Mouse (Mus musculus) midbrain, embryonic 10.5 days (tissue): ENCODE measurements around the gene Acad12. TPM values are rescaled to one million over a fixed set of nuclear protein-coding genes. Genes with fewer than 3 reads are reported as not detected.
"Not testable (repeated sequence)": the region's sequence is repeated elsewhere in the genome, so short reads cannot be mapped to it uniquely, and the experiment has no call there.

Source experiments
- DNase-seq: peaks from one replicate; pipeline ENCODE4 v3.0.0-alpha.2; 2017; ENCODE audit warnings: low spot score
- H3K27ac ChIP-seq: fragments of 300-500 bp; sonication (generic); replicated peaks from 2 replicates; pipeline ENCODE4 v1.5.1; 2016; ENCODE audit warnings: mild to moderate bottlenecking
- H3K27me3 ChIP-seq: fragments of 300-500 bp; sonication (generic); 2 replicates; pipeline ENCODE4 v1.6.1; 2016; ENCODE audit warnings: low read depth, mild to moderate bottlenecking; ENCODE audit not compliant: poor library complexity, severe bottlenecking
- H3K36me3 ChIP-seq: fragments of 300-500 bp; sonication (generic); 2 replicates; pipeline ENCODE4 v1.6.1; 2016; ENCODE audit warnings: mild to moderate bottlenecking, moderate library complexity
- H3K4me1 ChIP-seq: fragments of 300-500 bp; sonication (generic); 2 replicates; pipeline ENCODE4 v1.6.1; 2016
- H3K4me3 ChIP-seq: fragments of 300-500 bp; sonication (generic); 2 replicates; pipeline ENCODE4 v1.5.1; 2016; ENCODE audit warnings: mild to moderate bottlenecking, moderate library complexity
- H3K9me3 ChIP-seq: fragments of 300-500 bp; sonication (generic); replicated peaks from 2 replicates; pipeline ENCODE4 v1.6.1; 2016; ENCODE audit warnings: mild to moderate bottlenecking
- WGBS: fragments of 180-500 bp; shearing (Covaris S2); methylation state at CpG from one replicate; pipeline ENCODE4 v1.1.7; 2016; 5-methylcytosine and 5-hydroxymethylcytosine counted together
- polyA plus RNA-seq: library from polyadenylated mRNA; unstranded; fragments of >200 nt; fragmentation: Nextera tagmentation; extraction: Ambion mirVana; gene quantifications from 2 replicates; pipeline ENCODE4 v1.2.1, GENCODE M21; 2016

Acad12 gene
- polyA plus RNA-seq, 1 experiment from 2014 or later, result 2.1 TPM

DNA sequence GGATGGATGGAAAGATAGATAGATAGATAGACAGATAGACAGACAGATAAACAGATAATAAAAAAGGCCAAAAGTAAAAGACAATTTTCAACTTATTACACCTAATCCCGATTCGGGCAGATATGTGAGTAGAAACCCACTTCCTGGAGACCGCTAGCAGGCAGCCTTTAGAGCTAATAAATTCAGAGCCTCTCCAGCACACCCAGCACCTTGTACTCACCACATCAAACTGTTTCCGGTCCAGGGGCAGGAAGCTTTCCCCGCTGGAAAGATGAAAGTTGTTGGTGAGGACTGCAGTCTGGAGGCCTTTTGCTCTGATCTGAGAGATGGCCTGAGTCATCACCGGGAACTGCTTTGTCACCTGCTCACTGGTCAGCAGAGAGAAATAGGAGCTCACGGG is 30.4 kb upstream of the Acad12 start:
- WGBS, result 87% methylated on average over 7 of the region's 7 CpGs
- Histone ChIP-seq H3K36me3 (no peaks in the 10 kb centered on the region), H3K4me3 (no peak overlapping the region), H3K27ac (no peak overlapping the region), H3K9me3 (no peaks in the 10 kb centered on the region), H3K27me3 (no peaks in the 10 kb centered on the region), H3K4me1 (no peaks in the 10 kb centered on the region)
- DNase-seq, result no peak

DNA sequence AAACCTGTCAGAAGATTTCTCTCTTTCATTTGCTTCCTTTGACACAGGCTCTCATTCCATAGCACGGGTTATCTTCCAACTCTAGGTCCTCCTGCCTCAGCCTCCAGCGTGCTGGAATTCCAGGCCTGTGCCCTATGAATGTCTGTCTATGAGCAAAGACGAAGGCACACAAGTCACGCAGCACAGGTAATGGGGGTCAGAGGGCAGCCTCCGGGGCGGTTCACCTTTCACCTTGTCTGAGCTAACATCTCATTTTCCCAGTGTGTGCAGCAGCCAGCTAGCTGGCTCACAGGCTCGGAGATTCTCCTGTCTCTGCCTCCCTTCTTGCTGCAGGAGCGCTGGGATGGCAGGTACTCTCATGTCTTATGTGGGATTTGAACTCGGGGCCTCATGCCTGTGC is 20.9 kb upstream of the Acad12 start:
- no peaks in the 10 kb centered on the region for H3K27me3 ChIP-seq
- DNase-seq, result no peak
- no peak overlapping the region for H3K27ac ChIP-seq
- WGBS, result 91% methylated on average over 9 of the region's 9 CpGs
- no peak overlapping the region for H3K4me3 ChIP-seq
- H3K4me1 ChIP-seq, result no peaks in the 10 kb centered on the region
- no peaks in the 10 kb centered on the region for H3K36me3 ChIP-seq
- no peaks in the 10 kb centered on the region for H3K9me3 ChIP-seq

DNA sequence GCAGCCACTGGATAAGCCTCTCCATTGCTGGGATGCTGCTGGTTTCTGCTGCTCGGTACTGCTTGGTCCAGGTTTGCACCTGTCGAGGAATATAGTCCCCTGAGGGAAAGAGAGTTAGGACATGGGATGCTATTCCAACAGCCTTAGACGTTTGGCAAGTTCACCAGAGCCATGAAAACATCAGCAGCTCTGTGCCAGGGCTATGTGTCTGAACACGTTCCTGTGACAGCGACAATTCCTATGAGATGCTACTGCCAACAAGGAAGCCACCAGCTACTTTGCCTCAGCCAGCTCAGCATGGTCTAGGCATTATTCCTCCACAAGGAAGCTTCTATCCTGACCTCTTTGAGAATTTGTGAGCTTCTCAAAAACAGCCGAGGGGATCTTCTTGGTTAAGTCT is 18.6 kb upstream of the Acad12 start:
- Histone ChIP-seq H3K27ac (no peak overlapping the region), H3K36me3 (no peaks in the 10 kb centered on the region), H3K4me3 (no peak overlapping the region), H3K9me3 (no peaks in the 10 kb centered on the region), H3K27me3 (no peaks in the 10 kb centered on the region), H3K4me1 (peaks cover 8% of the 10 kb centered on the region)
- 84% methylated on average over 6 of the region's 6 CpGs for WGBS
- no peak for DNase-seq

DNA sequence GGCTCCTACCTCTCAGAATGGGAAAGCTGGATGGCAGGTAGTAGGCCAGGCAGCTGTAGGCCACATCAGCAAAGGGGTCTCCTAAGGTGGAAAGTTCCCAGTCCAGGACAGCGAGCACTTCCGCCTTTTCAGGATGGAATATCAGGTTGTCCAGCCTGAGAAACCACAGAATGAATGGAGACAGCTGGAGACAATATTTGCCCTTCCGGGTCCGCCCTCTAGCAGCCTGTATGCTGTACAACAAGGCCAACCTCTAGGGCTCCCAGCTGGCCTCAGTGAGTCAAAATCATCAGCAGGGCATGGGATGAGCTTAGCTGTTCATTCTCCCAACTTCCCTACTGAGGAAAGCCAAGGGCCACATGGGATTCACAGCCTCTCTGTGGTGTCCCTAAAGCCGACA is 15.9 kb upstream of the Acad12 start:
- no peaks in the 10 kb centered on the region for H3K27me3 ChIP-seq
- no peaks in the 10 kb centered on the region for H3K9me3 ChIP-seq
- no peak overlapping the region for H3K4me3 ChIP-seq
- WGBS, result 93% methylated on average over 5 of the region's 5 CpGs
- H3K4me1 ChIP-seq, result peaks cover 11% of the 10 kb centered on the region
- no peak overlapping the region for H3K27ac ChIP-seq
- DNase-seq, result no peak
- no peaks in the 10 kb centered on the region for H3K36me3 ChIP-seq

DNA sequence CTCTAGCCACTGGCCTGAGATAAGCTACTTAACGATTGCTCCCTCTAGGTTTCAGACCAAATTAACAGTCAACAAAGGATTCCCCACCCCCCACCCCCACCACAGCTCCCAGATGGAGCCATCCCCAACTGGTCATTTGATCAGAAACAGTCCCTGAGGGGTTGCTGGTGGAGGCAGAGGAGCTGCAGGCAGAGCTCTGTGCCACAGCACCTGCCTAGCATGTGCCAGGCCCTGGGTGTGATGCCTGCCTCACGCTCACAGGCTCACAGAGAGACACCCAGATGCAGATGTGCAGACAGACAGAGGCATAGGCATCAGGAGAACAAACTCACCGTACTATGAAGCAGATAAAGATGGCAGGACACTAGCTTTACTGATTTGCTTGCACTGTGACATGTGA is 14.1 kb upstream of the Acad12 start:
- 37% methylated on average over 3 of the region's 3 CpGs for WGBS
- Histone ChIP-seq H3K4me3 (no peak overlapping the region), H3K27me3 (no peaks in the 10 kb centered on the region), H3K4me1 (peaks cover 11% of the 10 kb centered on the region), H3K36me3 (no peaks in the 10 kb centered on the region), H3K27ac (peak overlapping the region; percentile 33; the same call in 1 of the 2 replicates), H3K9me3 (no peaks in the 10 kb centered on the region)
- peak; percentile 17 for DNase-seq

DNA sequence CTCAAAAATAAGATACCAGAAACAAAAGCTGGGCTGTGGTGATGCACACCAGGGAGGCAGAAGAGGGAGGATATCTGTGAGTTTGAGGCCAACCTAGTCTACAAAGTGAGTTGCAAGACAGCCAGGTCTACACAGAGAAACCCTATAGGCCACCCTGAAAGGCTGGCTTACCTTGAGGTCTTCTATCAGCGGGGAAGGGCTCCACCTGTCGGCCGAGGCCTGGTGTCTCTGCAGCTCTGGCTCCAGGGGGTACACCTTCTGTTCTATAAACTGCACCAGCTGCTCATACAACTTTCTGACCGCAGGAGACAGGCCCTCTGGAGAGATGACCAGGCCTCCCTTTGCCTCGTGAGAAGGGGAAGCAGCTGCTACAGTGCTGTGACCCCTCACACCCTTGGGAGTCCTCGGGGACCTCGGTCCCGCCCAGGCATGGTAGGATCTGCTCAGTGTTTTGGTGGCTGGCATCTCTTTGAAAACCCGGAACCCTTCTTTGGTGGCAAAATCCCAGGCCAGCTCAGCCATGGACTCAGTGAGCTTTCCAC is 12.4 kb upstream of the Acad12 start:
- H3K27ac ChIP-seq, DNase-seq: not testable (repeated sequence)
- 70% methylated on average over 9 of the region's 9 CpGs for WGBS

DNA sequence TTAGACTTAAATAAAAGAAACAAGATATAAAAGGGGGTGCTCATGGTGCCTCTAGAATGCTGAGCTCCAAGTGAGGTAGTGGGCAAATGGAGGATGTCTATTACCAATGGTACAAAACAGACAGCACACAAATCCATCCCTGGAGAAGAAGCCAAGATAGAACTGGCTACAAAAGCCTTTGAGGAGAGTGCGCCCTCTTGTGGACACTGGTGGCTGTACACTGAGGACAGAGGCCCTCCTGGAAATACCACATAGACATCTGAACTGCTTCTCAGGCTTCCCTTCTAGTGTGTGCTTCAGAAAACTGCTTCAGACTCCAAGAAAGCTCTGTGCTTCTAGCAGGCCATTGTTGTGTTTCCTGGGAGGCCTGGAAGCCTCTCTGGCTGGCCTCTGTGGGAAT is 9.1 kb upstream of the Acad12 start:
- DNase-seq, result peak; percentile 65
- 0% methylated on average over 1 of the region's 1 CpGs for WGBS
- no peak overlapping the region for H3K27ac ChIP-seq
- H3K27me3 ChIP-seq, result no peaks in the 10 kb centered on the region
- no peaks in the 10 kb centered on the region for H3K9me3 ChIP-seq
- H3K4me1 ChIP-seq, result peaks cover 9% of the 10 kb centered on the region
- H3K4me3 ChIP-seq, result no peak overlapping the region
- H3K36me3 ChIP-seq, result no peaks in the 10 kb centered on the region

More for the DNA sequence above, 12.4 kb upstream of the Acad12 start:
- not testable (repeated sequence) for H3K9me3 ChIP-seq, H3K27me3 ChIP-seq, H3K36me3 ChIP-seq, H3K4me3 ChIP-seq
- peaks cover 11% of the 10 kb centered on the region for H3K4me1 ChIP-seq

DNA sequence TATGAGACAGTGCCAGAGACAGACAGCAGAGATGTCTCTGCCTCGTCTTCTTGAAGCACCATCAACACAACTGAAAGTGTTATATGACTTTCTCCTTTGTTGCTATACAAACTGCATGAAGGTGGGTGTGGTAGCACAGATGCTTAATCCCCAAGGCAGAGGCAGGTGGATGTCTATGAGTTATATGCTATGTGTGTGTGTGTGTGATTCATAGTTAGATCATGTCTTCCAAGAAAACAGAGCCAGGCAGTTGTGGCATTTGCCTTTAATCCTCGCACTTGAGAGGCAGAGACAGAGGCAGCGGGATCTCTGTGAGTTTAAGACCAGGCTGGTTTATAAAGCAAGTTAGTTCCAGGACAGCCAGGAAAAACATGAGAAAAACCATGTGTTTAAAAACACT is 4.5 kb upstream of the Acad12 start:
- Histone ChIP-seq H3K4me1 (peaks cover 13% of the 10 kb centered on the region), H3K9me3 (no peaks in the 10 kb centered on the region), H3K4me3 (no peak overlapping the region), H3K27me3 (no peaks in the 10 kb centered on the region), H3K27ac (no peak overlapping the region), H3K36me3 (0 out of 2 replicates have a peak, but pooled peaks cover 5% of the 10 kb centered on the region)
- 91% methylated on average over 3 of the region's 3 CpGs for WGBS
- DNase-seq, result no peak

DNA sequence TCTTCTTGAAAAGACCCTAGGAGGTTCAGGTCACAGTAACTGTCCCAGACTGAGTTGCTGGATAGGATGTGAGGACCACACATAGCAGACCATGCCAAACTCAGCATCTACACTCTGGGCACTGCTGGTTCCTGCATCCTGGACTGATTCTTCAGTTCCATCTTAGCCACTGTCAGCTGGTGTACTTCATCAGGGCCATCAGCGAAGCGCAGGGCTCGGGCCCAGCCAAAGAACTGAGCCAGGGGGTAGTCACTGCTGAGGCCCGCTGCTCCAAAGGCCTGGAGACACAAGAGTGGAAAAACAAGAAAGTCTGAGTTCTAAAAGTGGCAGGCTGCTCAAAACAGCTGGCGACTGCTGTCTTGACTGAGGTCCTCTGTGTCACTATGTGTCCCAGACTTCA is 2.4 kb upstream of the Acad12 start:
- Histone ChIP-seq H3K27ac (no peak overlapping the region), H3K36me3 (0 out of 2 replicates have a peak, but pooled peaks cover 5% of the 10 kb centered on the region), H3K4me3 (no peak overlapping the region), H3K9me3 (no peaks in the 10 kb centered on the region), H3K27me3 (no peaks in the 10 kb centered on the region), H3K4me1 (peaks cover 18% of the 10 kb centered on the region)
- 95% methylated on average over 5 of the region's 5 CpGs for WGBS
- DNase-seq, result no peak

DNA sequence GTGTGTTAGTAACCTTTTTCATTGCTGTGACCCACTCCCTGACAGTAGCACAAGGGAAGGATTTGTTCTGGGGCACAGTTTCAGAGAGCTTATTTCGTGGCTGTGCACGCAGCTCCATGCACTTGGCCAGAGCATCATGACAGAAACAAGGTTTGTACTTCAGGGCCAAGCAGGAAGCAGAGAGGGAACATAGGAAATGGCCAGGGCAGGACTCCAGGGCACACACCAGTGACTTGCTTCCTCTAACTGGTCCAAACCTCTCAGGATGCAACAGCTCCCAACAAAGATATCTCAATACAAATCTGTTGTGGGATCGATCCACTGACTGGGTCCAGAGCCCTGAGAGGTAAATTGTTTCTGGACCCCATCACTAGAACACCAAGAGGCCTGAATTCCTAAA is 3.8 kb downstream of the Acad12 start:
- WGBS, result 87% methylated on average over 3 of the region's 3 CpGs
- not testable (repeated sequence) for H3K9me3 ChIP-seq, H3K27me3 ChIP-seq, H3K4me3 ChIP-seq, H3K36me3 ChIP-seq, DNase-seq, H3K27ac ChIP-seq
- peaks cover 13% of the 10 kb centered on the region for H3K4me1 ChIP-seq

DNA sequence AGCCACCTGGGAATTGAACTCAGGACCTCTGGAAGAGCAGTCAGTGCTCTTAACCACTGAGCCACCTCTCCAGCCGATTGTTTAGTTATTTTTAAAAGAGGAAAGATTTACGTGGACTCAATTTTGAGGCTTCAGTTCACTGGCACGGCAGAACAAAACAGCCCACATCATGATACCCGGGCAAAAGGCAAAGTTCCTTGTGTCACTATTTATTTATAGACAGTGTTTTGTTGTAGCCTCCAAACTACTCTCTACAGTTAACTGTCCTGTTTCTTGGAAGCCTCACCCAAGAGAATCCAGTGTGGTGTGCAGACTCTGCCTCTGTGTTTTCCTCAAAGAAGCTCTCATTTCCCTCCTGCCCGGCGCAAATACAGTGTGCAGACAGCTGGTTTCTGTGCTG is 6.7 kb downstream of the Acad12 start:
- DNase-seq, result no peak
- Histone ChIP-seq H3K4me3 (no peak overlapping the region), H3K9me3 (no peaks in the 10 kb centered on the region), H3K27ac (no peak overlapping the region), H3K36me3 (no peaks in the 10 kb centered on the region), H3K27me3 (no peaks in the 10 kb centered on the region), H3K4me1 (no peaks in the 10 kb centered on the region)
- WGBS, result 85% methylated on average over 6 of the region's 6 CpGs

DNA sequence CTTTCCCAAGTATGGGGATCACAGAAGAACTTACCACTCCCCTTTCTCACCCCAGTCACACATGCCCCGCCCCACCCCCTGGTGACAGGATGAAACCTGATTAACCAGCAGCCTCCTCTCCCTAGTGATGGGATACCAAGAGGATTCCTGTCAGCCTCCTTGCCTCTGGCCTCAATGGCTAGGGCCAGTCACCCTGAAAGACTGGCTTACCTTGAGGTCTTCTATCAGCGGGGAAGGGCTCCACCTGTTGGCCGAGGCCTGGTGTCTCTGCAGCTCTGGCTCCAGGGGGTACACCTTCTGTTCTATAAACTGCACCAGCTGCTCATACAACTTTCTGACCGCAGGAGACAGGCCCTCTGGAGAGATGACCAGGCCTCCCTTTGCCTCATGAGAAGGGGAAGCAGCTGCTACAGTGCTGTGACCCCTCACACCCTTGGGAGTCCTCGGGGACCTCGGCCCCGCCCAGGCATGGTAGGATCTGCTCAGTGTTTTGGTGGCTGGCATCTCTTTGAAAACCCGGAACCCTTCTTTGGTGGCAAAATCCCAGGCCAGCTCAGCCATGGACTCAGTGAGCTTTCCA is 9.1 kb downstream of the Acad12 start:
- not testable (repeated sequence) for H3K9me3 ChIP-seq, DNase-seq, H3K27ac ChIP-seq, H3K4me3 ChIP-seq, H3K4me1 ChIP-seq, H3K36me3 ChIP-seq, H3K27me3 ChIP-seq
- 62% methylated on average over 7 of the region's 8 CpGs for WGBS

DNA sequence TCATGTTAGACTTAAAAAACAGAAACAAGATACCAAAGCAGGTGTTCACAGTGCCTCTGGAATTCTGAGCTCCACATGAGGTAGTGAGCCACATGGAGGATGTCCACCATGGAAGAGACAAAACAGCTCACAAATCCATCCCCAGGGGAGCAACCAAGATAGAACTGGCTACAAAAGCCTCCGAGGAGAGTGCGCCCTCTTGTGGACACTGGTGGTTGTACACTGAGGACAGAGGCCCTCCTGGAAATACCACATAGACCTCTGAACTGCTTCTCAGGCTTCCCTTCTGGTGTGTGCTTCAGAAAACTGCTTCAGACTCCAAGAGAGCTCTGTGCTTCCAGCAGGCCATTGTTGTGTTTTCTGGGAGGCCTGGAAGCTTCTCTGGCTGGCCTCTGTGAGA is 12.6 kb downstream of the Acad12 start:
- Histone ChIP-seq H3K36me3 (no peaks in the 10 kb centered on the region), H3K4me3 (no peak overlapping the region), H3K9me3 (no peaks in the 10 kb centered on the region), H3K27me3 (no peaks in the 10 kb centered on the region; the same call in 1 of the 2 replicates), H3K27ac (no peak overlapping the region), H3K4me1 (peaks cover 5% of the 10 kb centered on the region; the same call in 1 of the 2 replicates)
- peak; percentile 82 for DNase-seq
- 0% methylated on average over 2 of the region's 2 CpGs for WGBS

DNA sequence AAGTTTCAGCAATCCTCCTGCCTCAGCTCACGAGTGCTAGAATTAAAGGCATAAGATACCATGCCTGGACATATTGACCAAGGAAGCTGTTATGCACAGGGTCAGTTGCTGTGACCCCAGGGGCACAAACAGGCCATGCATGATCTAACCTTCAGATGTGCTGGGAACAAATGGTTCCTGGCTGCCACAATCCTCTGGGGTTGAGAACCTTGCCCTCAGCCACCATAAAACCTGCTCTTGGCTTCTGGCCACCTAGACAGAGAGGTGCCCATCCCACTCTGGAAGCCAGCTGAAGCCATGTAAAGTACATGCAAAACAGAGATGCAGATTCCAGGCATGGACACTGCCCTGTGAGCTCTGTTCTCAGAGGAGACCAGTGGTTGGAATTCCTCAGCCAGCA is 14.9 kb downstream of the Acad12 start:
- not testable (repeated sequence) for H3K36me3 ChIP-seq, H3K4me3 ChIP-seq, H3K4me1 ChIP-seq, H3K27ac ChIP-seq, H3K9me3 ChIP-seq, DNase-seq, H3K27me3 ChIP-seq
- WGBS, result 76% methylated on average over 1 of the region's 1 CpGs
